Mouse (Mus musculus): Measurements from ENCODE around the gene Aldh1a3. TPM values are rescaled to one million over a fixed set of nuclear protein-coding genes. Genes with fewer than 3 reads are reported as not detected.

Aldh1a3 gene
- total and polyA plus RNA-seq, 3 experiments = 0.35 to 4.6 (median 1.0) TPM

DNA sequence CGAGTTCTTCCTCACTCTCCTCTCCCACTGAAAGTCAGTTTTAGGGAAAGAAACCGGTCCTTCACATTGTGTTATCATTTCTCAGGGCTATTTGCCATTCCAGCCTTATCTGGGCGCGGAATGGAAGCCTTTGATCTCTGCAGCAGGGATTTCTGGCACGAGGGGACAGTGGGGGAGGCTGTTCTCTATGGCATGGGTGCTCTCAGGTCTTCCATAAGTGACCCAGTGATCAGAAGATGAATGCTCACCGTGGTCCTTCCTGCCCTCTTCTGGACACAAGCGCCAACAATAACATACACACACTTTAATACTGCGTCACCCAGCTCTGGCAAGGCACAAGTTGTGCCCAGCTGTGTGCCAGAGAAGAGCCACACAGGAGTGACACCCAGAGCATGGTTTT is 20.3 kb downstream of the Aldh1a3 start:
- no peak for DNase-seq (ENCODE audit: extremely low read depth)
- dilution Hi-C loops (cut with MboI; ENCODE audit: extremely low pct_ligation_motif_present, extremely low pct_unique_long_range_greater_than_20kb, low sequenced_read_pairs) = no loop called here
- Histone ChIP-seq H3K4me1 (ENCODE audit: control insufficient read depth in 1 of 2, insufficient read depth in 2 of 2) (no peaks in the 10 kb centered on the region), H3K27ac (ENCODE audit: insufficient read depth, low read depth) (no peak overlapping the region), H3K79me2 (replicated peaks; ENCODE audit: control insufficient read depth, extremely low read depth, insufficient read depth, poor library complexity, severe bottlenecking) (no peaks in the 10 kb centered on the region), H3K27me3 (replicated peaks) (peaks cover 65% of the 10 kb centered on the region), H3K36me3 (replicated peaks in 1 of 2; ENCODE audit: control insufficient read depth in 1 of 2, insufficient read depth in 1 of 2, low read length in 1 of 2) (no peaks in the 10 kb centered on the region), H3K9ac (ENCODE audit: insufficient read depth, low read depth) (no peak overlapping the region), H3K9me3 (replicated peaks; ENCODE audit: low read length) (no peaks in the 10 kb centered on the region), H3K4me3 (replicated peaks in 1 of 3; ENCODE audit: low read depth in 2 of 3, low read length in 2 of 3, poor library complexity in 1 of 3) (no peak overlapping the region), H3K4me2 (ENCODE audit: insufficient read depth, low read depth, poor library complexity, severe bottlenecking) (no peak overlapping the region)
- TF ChIP-seq ZC3H11A (IDR thresholded peaks at IDR 0.05; ENCODE audit: low read depth, low read length) (no peak), CHD1 (IDR thresholded peaks at IDR 0.05; ENCODE audit: low read depth, low read length) (no peak), TBP (conservative IDR thresholded peaks at IDR 0.05; ENCODE audit: low read depth, low read length) (no peak), MAFK (IDR thresholded peaks at IDR 0.05; ENCODE audit: insufficient replicate concordance, low read length) (no peak), ZMIZ1 (IDR thresholded peaks at IDR 0.05; ENCODE audit: low read depth, low read length) (no peak), TCF12 (IDR thresholded peaks at IDR 0.05; ENCODE audit: low read depth, low read length) (no peak), NELFE (IDR thresholded peaks at IDR 0.05; ENCODE audit: low read depth, low read length) (no peak), SMC3 (IDR thresholded peaks at IDR 0.05; ENCODE audit: low read depth, low read length) (no peak)
- in situ Hi-C loops (cut with MboI; ENCODE audit: low pct_ligation_motif_present, low pct_unique_long_range_greater_than_20kb, low sequenced_read_pairs) = loop anchor here (10.0 kb wide), 1 partner anchor 248 kb away; no protein-coding TSS in a partner anchor

DNA sequence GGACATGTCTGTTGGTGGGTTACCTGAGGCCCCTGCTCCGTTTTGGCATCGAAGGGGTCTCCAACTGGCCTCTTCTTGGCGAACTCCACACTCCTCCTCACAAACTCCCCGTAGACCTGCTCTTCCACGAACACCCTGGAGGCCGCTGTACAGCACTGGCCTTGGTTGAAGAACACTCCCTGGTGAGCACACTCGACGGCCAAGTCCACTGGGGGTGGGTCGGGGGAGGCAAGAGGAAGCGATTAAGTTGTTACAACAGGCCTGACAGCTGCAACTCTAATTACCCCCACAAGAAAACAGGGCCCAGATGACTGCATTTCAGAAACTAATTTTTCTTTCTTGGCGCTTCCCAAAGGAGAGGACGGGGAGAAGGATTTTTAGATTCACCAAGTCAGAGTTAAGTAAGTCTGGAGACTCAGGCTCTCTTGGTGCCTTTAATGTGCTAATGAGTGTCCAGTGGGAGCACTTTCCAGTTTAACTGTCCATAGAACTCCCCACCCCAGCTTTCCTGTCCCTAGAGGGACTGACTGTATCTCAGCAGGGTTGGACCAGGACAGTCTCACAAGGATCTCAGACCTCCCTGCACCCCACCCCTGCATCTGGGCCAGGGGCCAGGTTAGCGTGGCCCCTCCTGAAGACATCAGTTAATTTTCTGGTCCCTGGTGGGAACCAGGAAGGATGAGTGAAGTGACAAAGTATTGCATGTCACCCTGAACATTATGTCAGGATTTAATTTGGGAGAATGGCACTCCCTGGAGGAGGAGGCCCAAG is 21.2 kb downstream of the Aldh1a3 start:
- H3K4me2 ChIP-seq (ENCODE audit: insufficient read depth, low read depth, poor library complexity, severe bottlenecking) = no peak overlapping the region
- dilution Hi-C loops (cut with MboI; ENCODE audit: extremely low pct_ligation_motif_present, extremely low pct_unique_long_range_greater_than_20kb, low sequenced_read_pairs) = no loop called here
- no peak for DNase-seq (ENCODE audit: extremely low read depth)
- no peak overlapping the region for H3K4me3 ChIP-seq (replicated peaks in 1 of 3; ENCODE audit: low read depth in 2 of 3, low read length in 2 of 3, poor library complexity in 1 of 3)
- H3K9ac ChIP-seq (ENCODE audit: insufficient read depth, low read depth) = no peak overlapping the region
- H3K36me3 ChIP-seq (replicated peaks in 1 of 2; ENCODE audit: control insufficient read depth in 1 of 2, insufficient read depth in 1 of 2, low read length in 1 of 2) = no peaks in the 10 kb centered on the region
- no peak overlapping the region for H3K27ac ChIP-seq (ENCODE audit: insufficient read depth, low read depth)
- no peaks in the 10 kb centered on the region for H3K9me3 ChIP-seq (replicated peaks; ENCODE audit: low read length)
- TF ChIP-seq POLR2AphosphoS2 (IDR thresholded peaks at IDR 0.05; ENCODE audit: low read depth, low read length) (no peak), GABPA (IDR thresholded peaks at IDR 0.05; ENCODE audit: insufficient replicate concordance, low read depth, low read length) (no peak), MXI1 (IDR thresholded peaks at IDR 0.05; ENCODE audit: low read depth, low read length) (no peak), TCF12 (IDR thresholded peaks at IDR 0.05; ENCODE audit: low read depth, low read length) (no peak), BHLHE40 (IDR thresholded peaks at IDR 0.05; ENCODE audit: low read depth, low read length) (no peak), CHD2 (IDR thresholded peaks at IDR 0.05; ENCODE audit: low read length) (no peak), HCFC1 (IDR thresholded peaks at IDR 0.05; ENCODE audit: low read depth, low read length) (no peak), UBTF (IDR thresholded peaks at IDR 0.05; ENCODE audit: low read depth, low read length) (no peak), CTCF (conservative IDR thresholded peaks at IDR 0.05 in 1 of 2, IDR thresholded peaks at IDR 0.05 in 1 of 2; ENCODE audit: low read depth in 2 of 2, low read length in 2 of 2) (no peak), NRF1 (IDR thresholded peaks at IDR 0.05; ENCODE audit: low read depth, low read length) (no peak), USF2 (conservative IDR thresholded peaks at IDR 0.05; ENCODE audit: low read depth, low read length) (no peak), ELF1 (IDR thresholded peaks at IDR 0.05; ENCODE audit: low read depth, low read length) (no peak), IRF4 (IDR thresholded peaks at IDR 0.05; ENCODE audit: low read depth, low read length) (no peak), SIN3A (IDR thresholded peaks at IDR 0.05; ENCODE audit: low read length) (no peak), ZNF384 (IDR thresholded peaks at IDR 0.05; ENCODE audit: low read depth, low read length) (no peak), MEF2A (IDR thresholded peaks at IDR 0.05; ENCODE audit: borderline replicate concordance, low read depth, low read length) (no peak), TBP (conservative IDR thresholded peaks at IDR 0.05; ENCODE audit: low read depth, low read length) (no peak)
- in situ Hi-C loops (cut with MboI; ENCODE audit: low pct_ligation_motif_present, low pct_unique_long_range_greater_than_20kb, low sequenced_read_pairs) = loop anchor here (10.0 kb wide), 1 partner anchor 249 kb away; no protein-coding TSS in a partner anchor
- H3K27me3 ChIP-seq (replicated peaks) = peaks cover 64% of the 10 kb centered on the region
- no peaks in the 10 kb centered on the region for H3K4me1 ChIP-seq (ENCODE audit: control insufficient read depth in 1 of 2, insufficient read depth in 2 of 2)
- no peaks in the 10 kb centered on the region for H3K79me2 ChIP-seq (replicated peaks; ENCODE audit: control insufficient read depth, extremely low read depth, insufficient read depth, poor library complexity, severe bottlenecking)
